Mouse (Mus musculus): ENCODE measurements at regions not wholly inside any gene's neighbourhood (a gene's known extent, or its start where the extent isn't known, plus 50 kb on each side); places are given as distances from the start of the nearest gene placed in this dataset.

GRCm38 (mm10) chr11:6785471-6785870, 52.0 kb downstream of the Gm11983 start:
- no peak for DNase-seq (ENCODE audit: extremely low read depth, insufficient read length, low spot score)

GRCm38 (mm10) chr11:6782826-6783225, 54.6 kb downstream of the Gm11983 start:
- no peak for DNase-seq (ENCODE audit: extremely low read depth, insufficient read length, low spot score)

GRCm38 (mm10) chr11:6779752-6780151, 57.7 kb downstream of the Gm11983 start:
- no peak for DNase-seq (ENCODE audit: extremely low read depth, insufficient read length, low spot score)

- DNase-seq (ENCODE audit: extremely low read depth, insufficient read length, low spot score) = no peak
These were observed 58.7 kb downstream of the Gm11983 start for GRCm38 (mm10) chr11:6778596-6779360.

GRCm38 (mm10) chr11:6777566-6777965, 59.9 kb downstream of the Gm11983 start:
- no peak for DNase-seq (ENCODE audit: extremely low read depth, insufficient read length, low spot score)

- no peak for DNase-seq (ENCODE audit: extremely low read depth, insufficient read length, low spot score)
These were observed 62.8 kb downstream of the Gm11983 start for GRCm38 (mm10) chr11:6774656-6775055.

- DNase-seq (ENCODE audit: extremely low read depth, insufficient read length, low spot score) = no peak
These were observed 63.5 kb downstream of the Gm11983 start for GRCm38 (mm10) chr11:6773951-6774350.

GRCm38 (mm10) chr11:6773364-6773763, 64.1 kb downstream of the Gm11983 start:
- no peak for DNase-seq (ENCODE audit: extremely low read depth, insufficient read length, low spot score)

- no peak for DNase-seq (ENCODE audit: extremely low read depth, insufficient read length, low spot score)
These were observed 68.1 kb downstream of the Gm11983 start for GRCm38 (mm10) chr11:6769437-6769765.

- DNase-seq (ENCODE audit: extremely low read depth, insufficient read length, low spot score) = peak; percentile 17
These were observed 68.6 kb downstream of the Gm11983 start for GRCm38 (mm10) chr11:6768599-6769436.

GRCm38 (mm10) chr11:6766725-6767124, 70.7 kb downstream of the Gm11983 start:
- DNase-seq (ENCODE audit: extremely low read depth, insufficient read length, low spot score) = no peak

GRCm38 (mm10) chr11:6765333-6765957, 72.0 kb downstream of the Gm11983 start:
- no peak for DNase-seq (ENCODE audit: extremely low read depth, insufficient read length, low spot score)

GRCm38 (mm10) chr11:6764186-6764585, 73.3 kb downstream of the Gm11983 start:
- no peak for DNase-seq (ENCODE audit: extremely low read depth, insufficient read length, low spot score)

GRCm38 (mm10) chr11:6763001-6763400, 74.5 kb downstream of the Gm11983 start:
- no peak for DNase-seq (ENCODE audit: extremely low read depth, insufficient read length, low spot score)

GRCm38 (mm10) chr11:6761876-6762628, 75.4 kb downstream of the Gm11983 start:
- DNase-seq (ENCODE audit: extremely low read depth, insufficient read length, low spot score) = no peak

GRCm38 (mm10) chr11:6759578-6759977, 77.9 kb downstream of the Gm11983 start:
- DNase-seq (ENCODE audit: extremely low read depth, insufficient read length, low spot score) = no peak

GRCm38 (mm10) chr11:6739439-6739838, 81.1 kb downstream of the Ramp3 start:
- no peak for DNase-seq (ENCODE audit: extremely low read depth, insufficient read length, low spot score)

GRCm38 (mm10) chr11:6738581-6738980, 80.3 kb downstream of the Ramp3 start:
- no peak for DNase-seq (ENCODE audit: extremely low read depth, insufficient read length, low spot score)

- no peak for DNase-seq (ENCODE audit: extremely low read depth, insufficient read length, low spot score)
These were observed 79.8 kb downstream of the Ramp3 start for GRCm38 (mm10) chr11:6738163-6738562.

GRCm38 (mm10) chr11:6734746-6735430, 76.6 kb downstream of the Ramp3 start:
- no peak for DNase-seq (ENCODE audit: extremely low read depth, insufficient read length, low spot score)

Data from 3134 (cell line).